Mouse (Mus musculus): ENCODE results near the gene Gm7945. TPM values are rescaled to one million over a fixed set of nuclear protein-coding genes. Genes with fewer than 3 reads are reported as not detected.
"Not testable (repeated sequence)": the region's sequence is repeated elsewhere in the genome, so short reads cannot be mapped to it uniquely, and the experiment has no call there.

Gm7945 gene
- polyA plus RNA-seq (2015; fragmentation: Nextera tagmentation; extraction: Ambion mirVana): not detected in 2 replicates

- H3K27ac ChIP-seq (replicated peaks); H3K27me3 ChIP-seq; H3K4me2 ChIP-seq (replicated peaks); H3K36me3 ChIP-seq; H3K4me1 ChIP-seq; ATAC-seq (ENCODE audit: insufficient number of reproducible peaks, low FRiP score, low TSS enrichment, low read depth); H3K9ac ChIP-seq; H3K4me3 ChIP-seq (replicated peaks); H3K9me3 ChIP-seq (replicated peaks): not testable (repeated sequence)
- no CpG with 5 or more reads among the region's 3 CpGs for WGBS
Observed at GRCm38 (mm10) chr14:41386279-41386678, at the start of gene Gm7945. Gm7945 (minus strand) TSS chr14:41386379.

- not testable (repeated sequence) for H3K4me3 ChIP-seq (replicated peaks); H3K27me3 ChIP-seq; H3K9ac ChIP-seq; ATAC-seq (ENCODE audit: insufficient number of reproducible peaks, low FRiP score, low TSS enrichment, low read depth); H3K27ac ChIP-seq (replicated peaks); H3K4me1 ChIP-seq; H3K36me3 ChIP-seq; H3K9me3 ChIP-seq (replicated peaks)
- WGBS: 20% methylated on average over 12 of the region's 16 CpGs
- peak overlapping the region; percentile 29 for H3K4me2 ChIP-seq (replicated peaks)
Observed at GRCm38 (mm10) chr14:41425393-41426075, 39.4 kb upstream of the Gm7945 start.

DNA sequence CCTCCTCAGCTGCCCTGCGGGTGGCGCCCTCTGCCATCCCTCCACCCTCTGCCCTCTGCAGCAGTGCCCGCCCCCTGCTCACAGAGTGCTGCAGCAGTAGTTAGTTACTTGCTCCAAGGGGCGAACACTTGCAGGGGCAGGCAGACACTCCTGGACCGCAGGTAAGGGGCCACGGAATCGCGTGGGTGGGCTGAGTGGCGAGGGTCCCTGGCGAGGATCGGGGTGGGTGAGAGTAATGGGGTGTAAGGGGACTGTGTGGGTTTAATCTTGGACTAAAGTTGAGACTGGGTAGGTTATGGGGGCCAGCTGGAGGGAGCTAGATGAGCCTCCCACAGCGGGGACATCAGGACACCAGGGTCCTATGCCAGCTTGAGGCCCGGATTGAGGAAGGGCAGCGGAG is 38.5 kb upstream of the Gm7945 start:
- H3K36me3 ChIP-seq; H3K4me3 ChIP-seq (replicated peaks); H3K9ac ChIP-seq; ATAC-seq (ENCODE audit: insufficient number of reproducible peaks, low FRiP score, low TSS enrichment, low read depth); H3K9me3 ChIP-seq (replicated peaks); H3K27ac ChIP-seq (replicated peaks); H3K4me1 ChIP-seq; H3K27me3 ChIP-seq: not testable (repeated sequence)
- peak overlapping the region; percentile 29; the same call in 1 of the 2 replicates for H3K4me2 ChIP-seq (replicated peaks)
- 7% methylated on average over 14 of the region's 14 CpGs for WGBS

DNA sequence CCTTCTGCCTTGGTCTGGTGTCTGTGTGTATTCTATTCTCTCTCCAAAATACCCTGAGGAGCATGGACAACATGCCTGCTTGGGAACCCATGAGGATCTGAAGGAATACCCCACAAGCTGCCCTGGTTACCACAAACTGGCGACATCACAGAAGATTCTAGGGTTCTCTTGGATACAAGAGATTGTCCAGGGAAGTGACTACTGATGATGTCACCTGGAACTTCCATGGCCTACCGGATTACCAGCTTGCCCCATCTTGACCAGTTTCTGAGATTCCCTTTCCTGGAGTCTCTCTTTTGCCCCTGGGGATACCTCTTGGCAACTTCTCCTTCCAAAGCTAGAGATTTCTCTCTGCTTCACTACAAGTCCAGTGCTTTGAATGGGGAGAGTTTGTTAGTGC is 22.0 kb upstream of the Gm7945 start, which contains the start of gene Gm6482:
Gm6482 (minus strand) TSS at position 101 of the 400 bp plus-strand sequence.
- ATAC-seq (ENCODE audit: insufficient number of reproducible peaks, low FRiP score, low TSS enrichment, low read depth); H3K27me3 ChIP-seq; H3K4me1 ChIP-seq; H3K36me3 ChIP-seq; H3K9me3 ChIP-seq (replicated peaks); H3K4me3 ChIP-seq (replicated peaks); H3K4me2 ChIP-seq (replicated peaks); H3K27ac ChIP-seq (replicated peaks); H3K9ac ChIP-seq: not testable (repeated sequence)
- WGBS: 80% methylated on average over 1 of the region's 2 CpGs

DNA sequence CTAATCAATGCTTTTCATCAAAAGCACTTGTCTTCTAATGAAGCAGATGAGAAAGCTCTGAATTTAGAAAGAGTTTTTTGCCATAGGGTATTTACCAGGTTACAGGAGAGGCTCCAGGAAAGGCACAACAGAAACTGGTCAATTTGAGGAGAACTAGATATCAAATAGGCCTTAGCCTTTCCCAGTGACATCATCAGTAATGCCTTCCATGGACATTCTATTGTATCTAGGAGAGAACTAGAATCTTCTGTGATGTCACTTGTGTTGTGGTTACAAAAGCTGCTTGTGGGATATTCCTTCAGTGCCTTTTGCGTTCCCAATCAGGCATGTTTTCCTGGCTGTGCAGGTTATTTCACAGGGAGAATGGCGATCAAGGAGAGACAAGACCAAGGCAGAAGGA is 37.9 kb downstream of the Gm7945 start, which contains the start of gene Gm5798:
Gm5798 (plus strand) TSS at position 301 of the 400 bp plus-strand sequence.
- H3K27me3 ChIP-seq; H3K27ac ChIP-seq (replicated peaks); H3K4me3 ChIP-seq (replicated peaks); H3K4me2 ChIP-seq (replicated peaks); H3K36me3 ChIP-seq; ATAC-seq (ENCODE audit: insufficient number of reproducible peaks, low FRiP score, low TSS enrichment, low read depth); H3K4me1 ChIP-seq; H3K9me3 ChIP-seq (replicated peaks); H3K9ac ChIP-seq: not testable (repeated sequence)
- WGBS: 57% methylated on average over 2 of the region's 2 CpGs

Other genes with a start within 250 kb of the Gm7945 start
- gene Mbl1, start 234.9 kb downstream of the Gm7945 start, polyA plus RNA-seq (2015; fragmentation: Nextera tagmentation; extraction: Ambion mirVana): not detected in 2 replicates
- 2.3 and 2.6 TPM in 2 replicates for gene Sftpd, start 201.2 kb downstream of the Gm7945 start, polyA plus RNA-seq (2015; fragmentation: Nextera tagmentation; extraction: Ambion mirVana)
- not detected in 2 replicates for gene Gm2832, start 107.6 kb downstream of the Gm7945 start, polyA plus RNA-seq (2015; fragmentation: Nextera tagmentation; extraction: Ambion mirVana)
- not detected in 2 replicates for gene Gm5798, start 37.8 kb downstream of the Gm7945 start, polyA plus RNA-seq (2015; fragmentation: Nextera tagmentation; extraction: Ambion mirVana)
- not detected in 2 replicates for gene Gm6482, start 21.9 kb upstream of the Gm7945 start, polyA plus RNA-seq (2015; fragmentation: Nextera tagmentation; extraction: Ambion mirVana)
- gene Gm7954, start 67.1 kb upstream of the Gm7945 start, polyA plus RNA-seq (2015; fragmentation: Nextera tagmentation; extraction: Ambion mirVana): not detected in 2 replicates
- gene Gm3486, start 103.1 kb upstream of the Gm7945 start, polyA plus RNA-seq (2015; fragmentation: Nextera tagmentation; extraction: Ambion mirVana): not detected in 2 replicates
- gene Gm7970, start 169.2 kb upstream of the Gm7945 start, polyA plus RNA-seq (2015; fragmentation: Nextera tagmentation; extraction: Ambion mirVana): not detected in 2 replicates
- gene 1700049E17Rik2, start 186.8 kb upstream of the Gm7945 start, polyA plus RNA-seq (2015; fragmentation: Nextera tagmentation; extraction: Ambion mirVana): not detected in 2 replicates
- gene Gm3072, start 238.2 kb upstream of the Gm7945 start, polyA plus RNA-seq (2015; fragmentation: Nextera tagmentation; extraction: Ambion mirVana): not detected in 2 replicates

Measured in embryonic facial prominence, embryonic 15.5 days (tissue).